Comparison of ENCODE assay signal across 9 mouse cellular contexts in genomic region chr4:82690267-82690666, GRCm38 (mm10). TPM values are rescaled to one million over a fixed set of nuclear protein-coding genes. Genes with fewer than 3 reads are reported as not detected.
DNase-seq lines count a peak whose midpoint lies in the region; ATAC-seq and TF ChIP-seq lines count a peak whose summit lies in the region.
"Had no signal": no experiment of that assay in that cellular context is flagged by ENCODE, and none has a peak within 500 bp of the region (broad histone marks: within the 10 kb centered on the region; RNA-seq: fewer than 3 reads in every experiment).

No protein-coding gene starts in this region.

- TF ChIP-seq CTCF in intestine, postnatal 0 days (IDR thresholded peaks at IDR 0.05; ENCODE audit: low read depth): no peak
- TF ChIP-seq CTCF in brain, embryonic 14.5 days (IDR thresholded peaks at IDR 0.05; ENCODE audit: borderline replicate concordance, extremely low read depth, insufficient read depth, insufficient read length): no peak
- no peak for TF ChIP-seq CTCF in thymus, adult 2 months (IDR thresholded peaks at IDR 0.05; ENCODE audit: borderline replicate concordance, control insufficient read depth, extremely low read depth, insufficient read depth, low read length, poor library complexity)

- no peak for DNase-seq in intestine, embryonic 14.5 days (ENCODE audit: low spot score)
- DNase-seq in brain, embryonic 14.5 days (ENCODE audit: low read depth): peak; percentile 98
- DNase-seq in hindbrain, embryonic 10.5 days (ENCODE audit: low spot score): no peak
- DNase-seq in thymus, adult 2 months: no peak

- no peaks in the 10 kb centered on the region for H3K9me3 ChIP-seq in intestine, embryonic 14.5 days (ENCODE audit: control insufficient read depth, low read length)
- H3K9me3 ChIP-seq in intestine, postnatal 0 days (ENCODE audit: control insufficient read depth): no peaks in the 10 kb centered on the region
- no peaks in the 10 kb centered on the region for H3K9me3 ChIP-seq in forebrain, embryonic 16.5 days (ENCODE audit: control insufficient read depth, low read length)
- H3K9me3 ChIP-seq in hindbrain, embryonic 10.5 days: no peaks in the 10 kb centered on the region
- no peaks in the 10 kb centered on the region for H3K9me3 ChIP-seq in midbrain, embryonic 13.5 days

- H3K27me3 ChIP-seq in intestine, embryonic 14.5 days (replicated peaks; ENCODE audit: control insufficient read depth, insufficient read depth, low read length): no peaks in the 10 kb centered on the region
- H3K27me3 ChIP-seq in intestine, postnatal 0 days (replicated peaks; ENCODE audit: control insufficient read depth, insufficient read depth, low read length): no peaks in the 10 kb centered on the region
- H3K27me3 ChIP-seq in forebrain, embryonic 16.5 days (replicated peaks; ENCODE audit: control insufficient read depth, insufficient read depth, low read length): no peaks in the 10 kb centered on the region
- H3K27me3 ChIP-seq in hindbrain, embryonic 10.5 days (ENCODE audit: insufficient read depth, poor library complexity, severe bottlenecking): no peaks in the 10 kb centered on the region
- H3K27me3 ChIP-seq in midbrain, embryonic 13.5 days: no peaks in the 10 kb centered on the region
- no peaks in the 10 kb centered on the region for H3K27me3 ChIP-seq in thymus, adult 2 months (ENCODE audit: control insufficient read depth, insufficient read depth, low read length)
- H3K27me3 ChIP-seq: CH12.LX had no signal

- no peak for TF ChIP-seq POLR2A in brain, embryonic 14.5 days (IDR thresholded peaks at IDR 0.05; ENCODE audit: borderline replicate concordance, extremely low read depth, insufficient read depth, insufficient read length, poor library complexity, severe bottlenecking)
- no peak for TF ChIP-seq POLR2A in thymus, adult 2 months (IDR thresholded peaks at IDR 0.05; ENCODE audit: control insufficient read depth, extremely low read depth, insufficient read depth, low read length, poor library complexity)

- no peak overlapping the region for H3K4me3 ChIP-seq in intestine, embryonic 14.5 days (ENCODE audit: low read depth, low read length)
- no peak overlapping the region for H3K4me3 ChIP-seq in intestine, postnatal 0 days (ENCODE audit: low read depth, low read length)
- H3K4me3 ChIP-seq in forebrain, embryonic 16.5 days (replicated peaks; ENCODE audit: low read length): no peak overlapping the region
- H3K4me3 ChIP-seq in hindbrain, embryonic 10.5 days: no peak overlapping the region
- no peak overlapping the region for H3K4me3 ChIP-seq in midbrain, embryonic 13.5 days (replicated peaks)
- no peak overlapping the region for H3K4me3 ChIP-seq in thymus, adult 2 months (ENCODE audit: control insufficient read depth, insufficient read depth, low read length)

- ATAC-seq in intestine, embryonic 14.5 days (replicated peaks; ENCODE audit: low FRiP score, low TSS enrichment, low read depth): peak; percentile 76
- no peak for ATAC-seq in intestine, postnatal 0 days
- ATAC-seq in forebrain, embryonic 16.5 days: peak; percentile 92
- peak; percentile 86 for ATAC-seq in midbrain, embryonic 13.5 days
- no peak for ATAC-seq in granulocyte monocyte progenitor cell, adult 5-6 weeks (replicated peaks; ENCODE audit: poor library complexity, severe bottlenecking)

- H3K9ac ChIP-seq in intestine, embryonic 14.5 days (ENCODE audit: low read length): no peak overlapping the region
- H3K9ac ChIP-seq in intestine, postnatal 0 days (ENCODE audit: low read depth, low read length): no peak overlapping the region
- no peak overlapping the region for H3K9ac ChIP-seq in forebrain, embryonic 16.5 days (replicated peaks; ENCODE audit: low read depth, low read length)
- H3K9ac ChIP-seq in midbrain, embryonic 13.5 days (replicated peaks): no peak overlapping the region

- H3K36me3 ChIP-seq in intestine, embryonic 14.5 days (ENCODE audit: control insufficient read depth, insufficient read depth, low read length): no peaks in the 10 kb centered on the region
- H3K36me3 ChIP-seq in intestine, postnatal 0 days (ENCODE audit: control insufficient read depth, insufficient read depth): no peaks in the 10 kb centered on the region
- H3K36me3 ChIP-seq in forebrain, embryonic 16.5 days (ENCODE audit: control insufficient read depth, insufficient read depth): no peaks in the 10 kb centered on the region
- H3K36me3 ChIP-seq in hindbrain, embryonic 10.5 days: no peaks in the 10 kb centered on the region
- no peaks in the 10 kb centered on the region for H3K36me3 ChIP-seq in midbrain, embryonic 13.5 days
- no peaks in the 10 kb centered on the region for H3K36me3 ChIP-seq in thymus, adult 2 months (ENCODE audit: control insufficient read depth, insufficient read depth, low read length)

- H3K27ac ChIP-seq in intestine, embryonic 14.5 days (ENCODE audit: low read depth): no peak overlapping the region
- H3K27ac ChIP-seq in intestine, postnatal 0 days (ENCODE audit: low read depth, low read length): no peak overlapping the region
- H3K27ac ChIP-seq in forebrain, embryonic 16.5 days (ENCODE audit: low read length): peak overlapping the region; percentile 86
- H3K27ac ChIP-seq in hindbrain, embryonic 10.5 days: peak overlapping the region; percentile 45; the same call in 1 of the 2 replicates
- peak overlapping the region; percentile 85 for H3K27ac ChIP-seq in midbrain, embryonic 13.5 days
- H3K27ac ChIP-seq in thymus, adult 2 months (ENCODE audit: control insufficient read depth, insufficient read depth, low read length): no peak overlapping the region

- H3K4me2 ChIP-seq in intestine, embryonic 14.5 days (ENCODE audit: low read length): no peak overlapping the region
- H3K4me2 ChIP-seq in intestine, postnatal 0 days (replicated peaks; ENCODE audit: low read depth): no peak overlapping the region
- H3K4me2 ChIP-seq in forebrain, embryonic 16.5 days (ENCODE audit: low read length): no peak overlapping the region; the same call in 1 of the 2 replicates
- H3K4me2 ChIP-seq in midbrain, embryonic 13.5 days (replicated peaks): no peak overlapping the region

- 27% methylated on average over 7 of the region's 7 CpGs for WGBS in intestine, embryonic 14.5 days
- WGBS in intestine, postnatal 0 days: 53% methylated on average over 7 of the region's 7 CpGs
- WGBS in forebrain, embryonic 16.5 days: 5% methylated on average over 7 of the region's 7 CpGs
- WGBS in hindbrain, embryonic 10.5 days: 72% methylated on average over 7 of the region's 7 CpGs
- WGBS in midbrain, embryonic 13.5 days: 33% methylated on average over 7 of the region's 7 CpGs
- WGBS in thymus, adult 2 months: 90% methylated on average over 7 of the region's 7 CpGs

- H3K4me1 ChIP-seq in intestine, embryonic 14.5 days (replicated peaks; ENCODE audit: control insufficient read depth, insufficient read depth, low read length): peaks cover 12% of the 10 kb centered on the region
- no peaks in the 10 kb centered on the region for H3K4me1 ChIP-seq in intestine, postnatal 0 days (replicated peaks; ENCODE audit: control insufficient read depth, insufficient read depth, low read length)
- peaks cover 30% of the 10 kb centered on the region for H3K4me1 ChIP-seq in forebrain, embryonic 16.5 days (replicated peaks; ENCODE audit: control insufficient read depth, insufficient read depth, low read length)
- H3K4me1 ChIP-seq in hindbrain, embryonic 10.5 days (replicated peaks): peaks cover 10% of the 10 kb centered on the region
- peaks cover 26% of the 10 kb centered on the region for H3K4me1 ChIP-seq in midbrain, embryonic 13.5 days (replicated peaks)
- H3K4me1 ChIP-seq in thymus, adult 2 months (replicated peaks; ENCODE audit: control insufficient read depth, insufficient read depth, low read length): no peaks in the 10 kb centered on the region

RNA-seq across cellular contexts. Expression of gene Nfib, which starts 15.3 kb away (rescaled TPM):
- 61.7 and 66.8 TPM in 2 replicates for polyA plus RNA-seq in intestine, embryonic 14.5 days (2014; fragmentation: Nextera tagmentation; extraction: Ambion mirVana)
- polyA plus RNA-seq in intestine, postnatal 0 days (2015; fragmentation: Nextera tagmentation; extraction: Ambion mirVana): 13.5 and 16.4 TPM in 2 replicates
- 69.3 and 78.5 TPM in 2 replicates for polyA plus RNA-seq in brain, embryonic 14.5 days (2012; rRNA removed)
- 263 and 276 TPM in 2 replicates for polyA plus RNA-seq in forebrain, embryonic 16.5 days (2015; fragmentation: Nextera tagmentation; extraction: Ambion mirVana)
- polyA plus RNA-seq in hindbrain, embryonic 10.5 days (2016; fragmentation: Nextera tagmentation; extraction: Ambion mirVana): 8.3 and 17.3 TPM in 2 replicates
- polyA plus RNA-seq in midbrain, embryonic 13.5 days (2015; fragmentation: Nextera tagmentation; extraction: Ambion mirVana): 56.1 and 58.4 TPM in 2 replicates
- not detected in 2 replicates for total RNA-seq in granulocyte monocyte progenitor cell, adult 5-6 weeks (2014; fragmentation: Nextera tagmentation)
- total RNA-seq in granulocyte monocyte progenitor cell, adult 5-6 weeks (2017): not detected in 2 replicates
- polyA plus RNA-seq in thymus, adult 2 months (2012; rRNA removed): 2.8 and 3.9 TPM in 2 replicates

Comparison
In these comparisons a context has a peak if more than half of its experiments do, and no peak if none do; other contexts are left out.
1. ATAC-seq: peak in intestine, embryonic 14.5 days (single experiment), forebrain, embryonic 16.5 days (single experiment) and midbrain, embryonic 13.5 days (single experiment); none in intestine, postnatal 0 days (single experiment) and granulocyte monocyte progenitor cell, adult 5-6 weeks (single experiment).
2. H3K27ac ChIP-seq: peak in forebrain, embryonic 16.5 days (single experiment), hindbrain, embryonic 10.5 days (single experiment) and midbrain, embryonic 13.5 days (single experiment); none in intestine, embryonic 14.5 days (single experiment), intestine, postnatal 0 days (single experiment) and thymus, adult 2 months (single experiment).